Mouse (Mus musculus) heart, embryonic 14.5 days (tissue): ENCODE data around the gene Cenpv. TPM values are rescaled to one million over a fixed set of nuclear protein-coding genes. Genes with fewer than 3 reads are reported as not detected.

Experiments used
- ATAC-seq: fragments of 200-750 bp; cut with Nextera tagmentation; 2 replicates; pipeline ENCODE4 v1.8.0; 2017; ENCODE audit warnings: low read depth, moderate TSS enrichment; ENCODE audit not compliant: insufficient number of reproducible peaks, insufficient read depth, low FRiP score
- H3K27ac ChIP-seq, 2 experiments: fragments of 200-500 bp in 1 of 2; fragments of 300-500 bp in 1 of 2; sonication (generic) in 1 of 2; replicated peaks in 1 of 2; 2 replicates each; pipeline ENCODE4 v1.5.1; 2012 to 2014; ENCODE audit warnings: low read depth in 2 of 2, low read length in 2 of 2, control low read depth in 1 of 2, mild to moderate bottlenecking in 1 of 2, mixed read lengths in 1 of 2; ENCODE audit not compliant: control insufficient read depth in 1 of 2, insufficient read depth in 1 of 2
- H3K27me3 ChIP-seq: fragments of 300-500 bp; sonication (generic); 2 replicates; pipeline ENCODE4 v1.6.1; 2014; ENCODE audit warnings: mild to moderate bottlenecking, low read length, control low read depth; ENCODE audit not compliant: control insufficient read depth, insufficient read depth
- H3K36me3 ChIP-seq: fragments of 300-500 bp; sonication (generic); 2 replicates; pipeline ENCODE4 v1.6.1; 2014; ENCODE audit warnings: mild to moderate bottlenecking, control low read depth, low read length, mixed read lengths; ENCODE audit not compliant: control insufficient read depth, insufficient read depth
- H3K4me1 ChIP-seq, 2 experiments: fragments of 200-500 bp in 1 of 2; fragments of 300-500 bp in 1 of 2; sonication (generic) in 1 of 2; 2 replicates each; pipeline ENCODE4 v1.6.1; 2012 to 2014; ENCODE audit warnings: low read length in 2 of 2, control low read depth in 1 of 2, mixed read lengths in 1 of 2; ENCODE audit not compliant: control insufficient read depth in 2 of 2, insufficient read depth in 2 of 2
- H3K4me2 ChIP-seq: fragments of 300-500 bp; sonication (generic); 2 replicates; pipeline ENCODE4 v1.6.1; 2014; ENCODE audit warnings: mild to moderate bottlenecking, low read length
- H3K4me3 ChIP-seq, 2 experiments: fragments of 200-500 bp in 1 of 2; fragments of 300-500 bp in 1 of 2; sonication (generic) in 1 of 2; 2 replicates each; pipeline ENCODE4 v1.5.1; 2012 to 2014; ENCODE audit warnings: low read length in 2 of 2, mild to moderate bottlenecking in 2 of 2, control low read depth in 1 of 2, low read depth in 1 of 2, moderate library complexity in 1 of 2; ENCODE audit not compliant: control insufficient read depth in 1 of 2, insufficient read depth in 1 of 2
- H3K9ac ChIP-seq: fragments of 300-500 bp; sonication (generic); 2 replicates; pipeline ENCODE4 v1.6.1; 2014; ENCODE audit warnings: mild to moderate bottlenecking, low read length
- H3K9me3 ChIP-seq: fragments of 300-500 bp; sonication (generic); 2 replicates; pipeline ENCODE4 v1.6.1; 2016; ENCODE audit warnings: low read length, control low read depth; ENCODE audit not compliant: control insufficient read depth
- WGBS: fragments of 180-500 bp; shearing (Covaris S2); extraction: QIAGEN DNeasy Blood & Tissue Kit; methylation state at CpG from one replicate; pipeline ENCODE4 v1.1.7; 2014; 5-methylcytosine and 5-hydroxymethylcytosine counted together
- polyA plus RNA-seq: library from polyadenylated mRNA; unstranded; fragments of >200 nt; fragmentation: Nextera tagmentation; extraction: Ambion mirVana; gene quantifications from 2 replicates; pipeline ENCODE4 v1.2.1, GENCODE M21; 2014

Gene Cenpv
- polyA plus RNA-seq, 1 experiment from 2014 or later, result 37.7 TPM

GRCm38 (mm10) chr11:62487540-62488350 is 51.3 kb downstream of the Cenpv start:
- no peak for ATAC-seq
- 93% methylated on average over 10 of the region's 10 CpGs for WGBS
- Histone ChIP-seq H3K4me3 (no peak overlapping the region), H3K4me2 (no peak overlapping the region), H3K27ac (no peak overlapping the region), H3K27me3 (no peaks in the 10 kb centered on the region), H3K9ac (no peak overlapping the region), H3K36me3 (no peaks in the 10 kb centered on the region), H3K4me1 (no peaks in the 10 kb centered on the region), H3K9me3 (no peaks in the 10 kb centered on the region)

DNA sequence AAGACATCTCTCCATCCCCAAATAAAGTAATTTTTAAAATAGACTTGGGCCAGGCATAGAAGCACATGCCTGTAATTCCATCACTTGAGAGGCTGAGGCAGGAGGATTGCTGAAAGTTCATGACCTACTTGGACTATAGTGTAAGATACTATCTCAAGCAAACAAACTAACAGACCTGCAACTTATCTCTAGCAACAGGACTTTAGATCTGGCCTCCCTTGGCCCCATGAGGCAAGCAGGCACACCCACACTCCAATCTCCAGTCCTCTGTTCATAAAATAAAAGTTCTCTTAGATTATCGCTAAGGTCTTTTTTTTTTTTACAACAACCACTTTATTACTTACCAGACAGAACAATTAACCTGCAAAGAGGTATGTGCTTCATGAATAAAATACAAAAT is 52.1 kb downstream of the Cenpv start:
- Histone ChIP-seq H3K4me2 (no peak overlapping the region), H3K27ac (no peak overlapping the region), H3K27me3 (no peaks in the 10 kb centered on the region), H3K4me1 (no peaks in the 10 kb centered on the region), H3K9me3 (no peaks in the 10 kb centered on the region), H3K9ac (no peak overlapping the region), H3K4me3 (no peak overlapping the region), H3K36me3 (no peaks in the 10 kb centered on the region)
- no peak for ATAC-seq
- 93% methylated on average over 1 of the region's 1 CpGs for WGBS

GRCm38 (mm10) chr11:62479581-62479980 is 59.5 kb downstream of the Cenpv start:
- Histone ChIP-seq H3K4me1 (peaks cover 3 to 9% of the 10 kb centered on the region in 2 experiments; a peak in 2 of 4 replicates), H3K4me3 (no peak overlapping the region), H3K9me3 (no peaks in the 10 kb centered on the region), H3K4me2 (no peak overlapping the region), H3K36me3 (no peaks in the 10 kb centered on the region), H3K27me3 (no peaks in the 10 kb centered on the region), H3K9ac (no peak overlapping the region), H3K27ac (no peak overlapping the region)
- 88% methylated on average over 5 of the region's 5 CpGs for WGBS
- ATAC-seq, result no peak

DNA sequence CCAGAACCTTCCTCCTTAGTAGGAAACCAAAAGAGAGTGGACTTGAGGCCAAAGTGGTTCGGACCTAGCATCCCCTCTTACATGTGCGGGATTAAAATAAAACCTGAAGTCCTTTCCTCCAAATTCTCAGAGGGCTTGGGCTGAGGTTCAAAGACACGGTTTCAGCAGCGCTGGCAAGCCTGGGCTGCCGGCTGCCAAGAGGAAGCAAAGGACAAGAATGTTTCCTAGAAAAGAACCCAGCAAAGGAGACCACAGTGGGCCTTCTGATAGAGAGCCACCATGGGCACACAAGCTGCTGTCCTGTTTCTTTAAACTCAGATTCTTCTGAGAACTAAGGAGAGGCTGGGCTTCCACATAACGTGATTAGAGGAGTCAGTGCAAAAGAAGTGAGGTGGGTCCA is 60.1 kb downstream of the Cenpv start:
- Histone ChIP-seq H3K4me3 (no peak overlapping the region), H3K4me2 (no peak overlapping the region), H3K9me3 (no peaks in the 10 kb centered on the region), H3K36me3 (no peaks in the 10 kb centered on the region), H3K9ac (no peak overlapping the region), H3K27me3 (no peaks in the 10 kb centered on the region), H3K27ac (0 out of 4 replicates have a peak overlapping the region, but pooled peaks of 1 of the 2 experiments have one; percentile 11), H3K4me1 (peaks cover 3 to 9% of the 10 kb centered on the region in 2 experiments; a peak in 2 of 4 replicates)
- 59% methylated on average over 6 of the region's 6 CpGs for WGBS
- no peak for ATAC-seq

DNA sequence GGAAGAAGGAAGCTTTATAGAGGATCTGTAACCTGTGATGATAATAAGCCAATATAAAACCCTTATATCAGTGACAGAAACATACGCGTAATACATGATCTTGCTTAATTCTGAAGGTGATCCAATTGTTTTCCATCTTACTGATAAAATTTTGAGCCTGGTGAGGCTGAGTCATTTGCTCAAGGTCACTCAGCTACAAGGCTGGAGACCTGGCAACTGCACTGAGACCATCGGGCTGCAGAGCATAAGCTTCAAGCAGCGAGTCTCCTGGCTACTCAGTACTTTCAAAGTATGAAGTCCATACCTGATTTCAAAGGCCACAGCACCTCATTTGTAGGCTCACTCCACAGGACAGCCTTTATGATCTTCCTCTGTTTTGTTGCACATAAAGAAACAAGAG is 62.9 kb downstream of the Cenpv start:
- H3K4me1 ChIP-seq, result peaks cover 3 to 9% of the 10 kb centered on the region in 2 experiments; a peak in 2 of 4 replicates
- no peaks in the 10 kb centered on the region for H3K36me3 ChIP-seq
- no peak overlapping the region for H3K4me3 ChIP-seq
- WGBS, result 60% methylated on average over 4 of the region's 4 CpGs
- H3K9ac ChIP-seq, result no peak overlapping the region
- no peak overlapping the region for H3K27ac ChIP-seq
- no peak for ATAC-seq
- H3K4me2 ChIP-seq, result no peak overlapping the region
- H3K27me3 ChIP-seq, result no peaks in the 10 kb centered on the region
- H3K9me3 ChIP-seq, result no peaks in the 10 kb centered on the region

Other genes with a start within 250 kb of the Cenpv start
- gene Pigl, start 80.8 kb downstream of the Cenpv start, polyA plus RNA-seq, result 7.4 and 8.3 TPM in 2 replicates
- 141 and 150 TPM in 2 replicates for gene Ncor1, start 80.7 kb downstream of the Cenpv start, polyA plus RNA-seq
- 2,716 and 2,876 TPM in 2 replicates for gene Ubb, start 11.9 kb upstream of the Cenpv start, polyA plus RNA-seq
- 3.7 and 4.2 TPM in 2 replicates for gene Trpv2, start 35.2 kb upstream of the Cenpv start, polyA plus RNA-seq
- 19.4 and 21.2 TPM in 2 replicates for gene Lrrc75a, start 109.3 kb upstream of the Cenpv start, polyA plus RNA-seq
- 55.9 and 56.7 TPM in 2 replicates for gene Mmgt2, start 109.4 kb upstream of the Cenpv start, polyA plus RNA-seq
- gene Zfp287, start 192.6 kb upstream of the Cenpv start, polyA plus RNA-seq, result 4.8 and 5.4 TPM in 2 replicates
- gene Gm10428, start 213.8 kb upstream of the Cenpv start, polyA plus RNA-seq, result not detected in 2 replicates